Mouse (Mus musculus): ENCODE measurements around the gene Olfr1097.

Olfr1097 gene

GRCm38 (mm10) chr2:86892116-86892515, at the start of gene Olfr1097:
Gene Olfr1097, minus strand, starts transcription at chr2:86892216.
- DNase-seq (ENCODE audit: low spot score): no peak

- DNase-seq (ENCODE audit: low spot score): no peak
Observed at GRCm38 (mm10) chr2:86926557-86926956, 34.5 kb upstream of the Olfr1097 start.

GRCm38 (mm10) chr2:86924445-86924844, 32.4 kb upstream of the Olfr1097 start, which contains the start of gene Olfr1098:
Gene Olfr1098, minus strand, starts transcription at chr2:86924545.
- DNase-seq (ENCODE audit: low spot score): no peak

- DNase-seq (ENCODE audit: low spot score): no peak
Observed at GRCm38 (mm10) chr2:86905647-86906046, 13.6 kb upstream of the Olfr1097 start.

- DNase-seq (ENCODE audit: low spot score): no peak
Observed at GRCm38 (mm10) chr2:86874702-86875101, 17.3 kb downstream of the Olfr1097 start, which contains the start of gene Gm13723. Gene Gm13723, minus strand, starts transcription at chr2:86874802.

GRCm38 (mm10) chr2:86851596-86851995, 40.4 kb downstream of the Olfr1097 start, which contains the start of gene Olfr1095:
Gene Olfr1095, minus strand, starts transcription at chr2:86851696.
- DNase-seq (ENCODE audit: low spot score): no peak

Measured in ovary, adult 18-20 months (tissue).